Mouse (Mus musculus) heart, postnatal 36 days (tissue): ENCODE results near the gene Matk. TPM values are rescaled to one million over a fixed set of nuclear protein-coding genes. Genes with fewer than 3 reads are reported as not detected.

Experiments used
- DNase-seq, 2 experiments: peaks; one replicate each; pipeline ENCODE4 v3.0.0; 2021 to 2022
- intact Hi-C: fragments of 180-260 bp; cut with DNase I; formaldehyde crosslinking; loops from one replicate; pipeline ENCODE4 v1.15.1; 2025
- total RNA-seq, 2 experiments: library from RNA; stranded (reverse); gene quantifications; 2 replicates each; pipeline ENCODE4 v1.2.3; 2021

Gene Matk
- total RNA-seq, 2 experiments from 2014 or later: 0.39 to 0.41 TPM

DNA sequence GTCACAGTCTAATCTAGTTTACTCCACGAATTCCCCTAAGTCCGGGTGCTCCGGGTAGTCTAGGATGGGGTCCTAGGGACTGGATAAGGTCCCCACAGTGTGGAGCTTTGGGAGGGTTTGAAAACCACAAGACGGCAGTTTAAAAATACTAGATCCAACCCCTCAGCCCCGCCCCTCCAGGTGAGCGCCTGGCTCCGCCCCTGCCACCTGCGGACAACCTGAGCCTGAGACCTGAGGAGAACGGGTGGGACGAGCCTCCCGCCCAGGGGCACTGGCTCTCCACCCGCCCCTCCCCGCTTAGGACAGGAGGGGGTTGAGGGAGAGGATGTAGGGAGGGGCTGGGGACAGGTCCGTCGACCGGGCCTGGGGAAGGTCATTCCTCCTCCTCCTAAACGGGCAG, 32.0 kb downstream of the Matk start:
- DNase-seq: no peak
- intact Hi-C loops: no loop called here

- intact Hi-C loops: no loop called here
Measured at GRCm38 (mm10) chr10:81285694-81286450, 33.1 kb downstream of the Matk start.

DNA sequence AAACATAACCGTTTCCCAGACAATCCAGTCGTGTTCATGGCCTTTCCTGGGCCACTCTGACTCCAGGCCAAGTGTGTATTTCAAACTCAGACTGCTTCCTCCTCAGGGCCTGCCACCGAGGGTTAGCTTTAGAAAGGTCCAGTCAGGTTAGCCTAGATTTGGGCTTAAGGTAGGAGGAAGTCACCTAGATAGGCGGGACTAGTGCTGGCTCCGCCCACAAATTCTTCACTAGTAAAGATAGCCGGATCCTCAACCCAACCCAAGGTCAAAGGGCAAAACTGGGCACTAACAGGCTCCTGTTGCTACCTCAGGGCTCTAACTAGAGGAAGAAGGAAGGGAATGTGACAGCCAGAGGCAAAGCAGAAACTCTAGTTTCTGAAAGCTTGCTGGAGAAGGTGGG, 33.9 kb downstream of the Matk start:
- no peak for DNase-seq

More at GRCm38 (mm10) chr10:81285694-81286450, 33.1 kb downstream of the Matk start:
- DNase-seq: peak; percentile 91 to 97

DNA sequence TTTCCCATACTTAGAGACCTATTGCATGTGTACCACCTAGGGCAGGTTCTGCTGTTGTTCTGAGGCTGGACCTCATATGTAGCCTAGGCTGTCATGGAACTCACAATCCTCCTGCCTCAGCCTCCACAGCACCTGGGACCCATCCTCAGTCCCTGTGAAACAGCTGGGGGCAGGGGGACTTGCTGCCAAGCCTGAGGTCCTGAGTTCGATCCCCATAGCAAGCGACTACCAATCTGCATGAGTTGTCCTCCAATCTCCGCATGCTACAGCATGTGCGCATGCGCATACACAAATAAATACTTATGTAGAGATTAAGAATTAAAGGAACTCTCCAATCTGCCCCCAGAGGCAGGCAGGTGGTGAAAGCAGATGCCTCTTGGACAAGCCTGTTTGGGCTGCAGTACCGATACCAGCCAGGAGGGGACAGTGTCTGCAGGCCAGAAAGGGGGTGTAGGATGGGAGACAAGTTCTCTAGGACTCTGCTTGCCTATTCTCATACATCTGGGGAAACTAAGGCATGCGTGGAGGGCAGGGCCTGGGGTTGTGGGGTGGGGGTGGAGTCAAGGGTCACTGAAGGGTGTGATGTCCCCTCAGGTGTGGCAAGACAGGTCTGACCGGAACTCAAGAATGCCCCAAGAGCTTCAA, 34.9 kb downstream of the Matk start:
- DNase-seq: peak; percentile 52 to 70
- intact Hi-C loops: loop anchor here (1.0 to 2.0 kb wide), 3 partner anchors 53 to 163 kb away; no protein-coding TSS in a partner anchor

More for the DNA sequence above, 33.9 kb downstream of the Matk start:
- intact Hi-C loops: no loop called here

- DNase-seq: peak; percentile 40 to 66
Measured at GRCm38 (mm10) chr10:81288601-81289000, 35.9 kb downstream of the Matk start.

DNA sequence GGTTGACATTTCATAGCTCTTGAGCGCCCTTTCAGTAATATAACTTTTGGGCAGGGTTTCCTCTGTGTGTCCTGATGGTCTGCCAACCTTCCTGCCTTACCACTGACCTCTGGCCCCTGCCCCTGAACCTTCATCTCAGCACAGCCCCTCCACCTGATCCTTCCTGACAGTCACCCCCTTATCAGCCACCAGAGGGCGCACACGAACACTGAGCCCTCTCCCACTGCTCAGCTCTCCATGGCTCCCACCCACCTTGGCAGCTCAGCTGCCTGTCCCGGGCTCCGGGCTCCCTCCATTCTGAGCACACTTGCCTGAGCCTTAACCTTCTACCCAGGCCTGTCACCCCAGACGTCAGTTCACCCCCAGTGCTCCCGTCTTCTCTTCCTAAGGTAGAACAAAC, 36.5 kb downstream of the Matk start:
- peak; percentile 69 to 73 for DNase-seq
- intact Hi-C loops: loop anchor here (1.0 to 2.0 kb wide), 3 partner anchors 16 to 64 kb away; no protein-coding TSS in a partner anchor

More at GRCm38 (mm10) chr10:81288601-81289000, 35.9 kb downstream of the Matk start:
- intact Hi-C loops: loop anchor here (1.0 to 2.0 kb wide), 3 partner anchors 52 to 162 kb away; no protein-coding TSS in a partner anchor

- intact Hi-C loops: loop anchor here (1.0 to 2.0 kb wide), 3 partner anchors 15 to 63 kb away; no protein-coding TSS in a partner anchor
- no peak for DNase-seq
Measured at GRCm38 (mm10) chr10:81289811-81290210, 37.1 kb downstream of the Matk start.

GRCm38 (mm10) chr10:81290698-81291460, 38.1 kb downstream of the Matk start:
- intact Hi-C loops: no loop called here
- no peak for DNase-seq

DNA sequence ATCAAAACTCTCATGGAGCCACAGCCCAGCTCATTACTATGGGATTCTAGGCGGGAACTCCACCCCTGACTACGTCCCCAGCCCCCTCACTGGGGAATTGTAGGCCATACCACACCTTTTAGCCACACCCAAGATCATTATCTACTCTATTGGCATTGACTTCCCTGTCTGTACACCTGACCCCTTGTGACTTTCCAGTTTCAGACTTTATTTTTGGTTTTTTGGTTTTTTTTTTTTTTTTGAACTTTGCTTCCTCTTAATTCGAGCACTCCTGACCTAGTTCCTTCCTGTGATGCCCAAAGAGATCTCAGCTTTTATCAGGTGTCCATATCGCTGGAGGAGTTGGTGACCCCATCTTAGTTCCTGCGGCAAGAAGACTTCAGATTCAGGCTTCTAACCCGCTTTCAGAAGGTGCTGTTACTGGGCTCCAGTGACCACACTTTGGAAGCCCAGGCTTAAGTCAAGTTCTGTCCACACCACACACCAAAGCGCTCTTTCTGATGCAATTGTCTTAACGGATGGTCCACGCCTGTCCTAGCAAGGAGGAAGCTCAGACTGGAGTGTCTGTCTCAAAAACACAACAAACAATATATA, 38.9 kb downstream of the Matk start, which contains the start of gene Tjp3:
Tjp3 (minus strand) TSS at position 71 of the 594 bp plus-strand sequence.
- DNase-seq: no peak
- intact Hi-C loops: loop anchor here (2.0 kb wide), 1 partner anchor 27 kb away; no protein-coding TSS in a partner anchor

DNA sequence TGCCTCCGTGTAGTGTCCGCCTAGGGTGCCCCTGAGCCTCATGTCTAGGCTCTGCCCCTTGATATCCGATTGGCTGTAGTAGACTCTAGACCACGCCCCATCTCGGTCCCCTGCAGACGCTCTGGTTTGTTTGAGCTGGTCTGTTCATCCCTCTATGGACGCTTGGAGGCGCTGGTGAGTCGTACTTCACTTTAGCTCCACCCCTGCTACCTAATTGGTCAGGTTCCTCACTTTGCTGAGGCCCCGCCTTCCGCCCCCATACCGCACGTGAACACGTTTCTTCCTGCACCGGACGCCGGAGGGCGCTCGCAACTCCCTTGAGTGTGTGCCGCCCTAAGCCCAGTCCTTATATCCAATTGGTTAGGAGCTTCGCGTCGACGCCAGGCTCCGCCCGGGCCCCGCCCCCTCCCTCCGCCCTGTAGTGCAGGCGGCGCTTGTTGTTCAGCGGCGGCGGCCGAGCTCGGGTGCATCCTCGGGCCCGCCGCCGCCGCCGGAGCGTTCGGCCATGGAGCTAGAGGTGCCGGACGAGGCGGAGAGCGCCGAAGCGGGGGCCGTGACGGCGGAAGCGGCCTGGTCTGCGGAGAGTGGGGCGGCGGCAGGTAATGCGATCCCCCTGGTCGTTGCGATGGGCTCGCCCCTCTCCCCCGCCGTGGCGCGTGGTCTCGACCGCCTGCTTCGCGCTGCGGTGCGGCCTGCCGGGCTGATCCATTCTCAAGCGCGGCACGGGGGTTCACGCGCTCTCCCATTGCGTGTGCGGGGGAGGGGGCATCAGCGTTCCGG, 40.0 kb downstream of the Matk start, which contains the start of gene Pip5k1c:
Pip5k1c (plus strand) TSS at position 410 of the 780 bp plus-strand sequence.
- intact Hi-C loops: loop anchor here (2.0 kb wide), 1 partner anchor 26 kb away; no protein-coding TSS in a partner anchor
- peak; percentile 98 for DNase-seq

DNA sequence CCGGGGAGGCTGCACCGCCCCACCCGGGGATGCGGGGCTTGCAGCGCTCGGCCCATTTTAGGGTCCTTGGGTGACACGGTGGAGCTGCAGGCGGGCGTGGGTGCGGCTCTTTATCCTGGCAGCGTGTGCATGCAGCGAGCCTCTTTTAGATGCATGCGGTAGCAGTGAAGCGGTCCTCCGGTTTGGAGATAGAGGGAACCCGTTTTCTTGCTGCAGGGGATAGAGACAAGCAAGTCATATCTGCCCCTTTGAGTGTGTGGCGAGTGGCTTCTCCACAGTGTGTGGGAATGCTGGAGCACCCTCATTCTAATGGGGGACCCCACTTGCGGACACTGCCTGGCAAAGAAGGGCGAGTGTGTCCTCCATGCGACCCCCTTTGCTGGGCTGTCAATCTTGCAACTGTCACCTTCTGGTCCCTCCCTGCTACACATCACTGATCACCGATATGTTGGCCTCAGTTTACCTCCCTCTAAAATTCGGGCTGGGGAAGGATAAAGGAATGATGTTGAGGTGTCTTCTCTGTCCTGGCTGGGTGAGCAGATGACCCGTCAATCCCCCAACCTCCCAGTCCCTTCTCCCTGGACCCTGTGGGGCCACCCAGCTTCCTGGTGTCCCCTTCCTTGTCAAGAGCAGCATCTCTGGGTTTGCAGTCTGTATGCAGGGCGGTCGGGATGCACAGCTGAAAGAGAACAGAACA, 40.7 kb downstream of the Matk start:
- intact Hi-C loops: loop anchor here (2.0 kb wide), 1 partner anchor 25 kb away; no protein-coding TSS in a partner anchor

DNA sequence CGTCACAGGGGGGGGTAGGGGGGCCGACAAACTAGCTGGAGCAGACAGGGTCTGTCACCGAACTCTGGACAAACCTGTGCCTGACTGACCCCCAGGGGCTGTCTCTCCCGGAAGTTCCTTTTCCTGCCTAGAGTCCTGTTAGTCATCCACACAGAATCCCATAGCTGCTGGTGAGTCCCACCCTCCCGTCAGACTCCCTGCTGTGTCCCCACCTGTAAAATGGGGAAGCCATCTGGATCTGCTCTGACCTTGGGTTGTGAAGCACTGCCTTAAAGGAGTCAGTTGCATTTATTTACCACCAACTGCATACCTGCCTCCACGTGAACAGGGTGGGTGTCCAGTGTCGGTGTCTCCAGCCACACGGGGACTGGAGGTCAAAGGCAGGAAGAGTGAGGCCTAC, 41.7 kb downstream of the Matk start:
- no peak for DNase-seq
- intact Hi-C loops: no loop called here

More for the DNA sequence above, 40.7 kb downstream of the Matk start:
- no peak for DNase-seq

GRCm38 (mm10) chr10:81295185-81295584, 42.5 kb downstream of the Matk start:
- intact Hi-C loops: no loop called here
- no peak for DNase-seq

DNA sequence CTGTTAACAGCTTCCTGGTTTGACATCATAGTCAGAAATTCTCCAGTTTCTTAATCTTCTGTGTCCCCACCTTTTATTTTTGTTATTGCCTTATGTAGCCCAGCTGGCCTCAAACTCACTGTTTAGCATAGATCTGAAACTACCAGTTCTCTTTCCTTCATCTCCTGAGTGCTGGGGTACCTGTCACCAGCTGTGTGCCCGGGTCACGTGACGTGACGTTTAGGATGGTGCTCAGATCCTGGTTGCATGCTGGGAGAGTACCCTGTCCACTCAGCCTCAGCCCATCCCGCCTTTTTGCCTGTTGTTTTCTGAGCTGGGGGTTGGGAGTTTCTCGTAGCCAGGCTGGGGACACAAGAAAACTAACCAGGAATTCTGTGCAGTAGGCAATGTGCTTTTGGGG, 44.5 kb downstream of the Matk start:
- no peak for DNase-seq
- intact Hi-C loops: no loop called here

GRCm38 (mm10) chr10:81297845-81298244, 45.1 kb downstream of the Matk start:
- peak; percentile 62 to 72 for DNase-seq
- intact Hi-C loops: no loop called here

DNA sequence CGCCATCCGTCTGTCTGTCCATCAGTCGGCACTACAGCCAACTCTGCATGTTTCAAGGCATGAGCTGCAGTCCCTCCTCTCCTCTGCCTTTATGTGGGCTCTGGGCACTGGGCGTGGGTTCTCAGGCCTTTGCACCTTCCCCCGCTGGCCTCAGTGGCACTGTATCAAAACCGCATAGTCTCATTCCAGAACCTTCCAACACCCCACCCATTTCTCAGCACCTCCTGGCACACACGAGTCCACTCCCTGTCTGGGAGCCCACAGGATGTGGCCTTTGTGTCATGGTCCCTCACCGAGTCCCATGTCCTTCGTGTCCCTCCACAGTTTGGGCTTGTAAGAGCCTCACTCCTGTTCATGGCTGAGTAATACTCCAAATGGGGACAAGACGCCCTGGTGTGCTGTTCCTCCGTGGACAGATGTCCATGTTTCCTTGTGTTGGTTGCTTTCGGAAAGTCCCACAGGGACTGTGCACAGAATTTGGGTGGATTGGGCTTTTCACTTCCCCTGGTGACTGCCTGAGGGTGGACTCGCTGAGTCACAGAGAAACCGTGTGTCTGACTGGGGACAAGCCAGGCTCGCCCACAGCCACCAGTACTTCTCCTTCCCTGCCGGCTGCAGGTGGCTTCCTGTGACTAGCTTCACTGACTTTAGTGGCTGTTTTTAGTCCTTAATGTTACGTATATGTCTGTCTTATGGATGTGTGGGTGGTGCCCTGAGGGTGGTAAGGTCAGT, 45.8 kb downstream of the Matk start:
- intact Hi-C loops: no loop called here
- DNase-seq: no peak

- intact Hi-C loops: no loop called here
- no peak for DNase-seq
Measured at GRCm38 (mm10) chr10:81299585-81300351, 47.0 kb downstream of the Matk start.
